Mouse (Mus musculus): ENCODE results near the gene Poc1b. TPM values are rescaled to one million over a fixed set of nuclear protein-coding genes. Genes with fewer than 3 reads are reported as not detected.

Poc1b gene
- polyA plus RNA-seq, 1 experiment from 2014 or later: 20.6 TPM

GRCm38 (mm10) chr10:99241829-99242711, 135.2 kb downstream of the Poc1b start:
- Histone ChIP-seq H3K4me3 (ENCODE audit: low read length) (no peak overlapping the region), H3K9ac (replicated peaks; ENCODE audit: low read length) (no peak overlapping the region), H3K9me3 (ENCODE audit: low read length) (peaks cover 2% of the 10 kb centered on the region; the same call in 1 of the 2 replicates), H3K4me2 (replicated peaks; ENCODE audit: low read depth, low read length) (no peak overlapping the region), H3K36me3 (ENCODE audit: insufficient read depth, low read length) (no peaks in the 10 kb centered on the region), H3K4me1 (ENCODE audit: insufficient read depth, low read length) (peaks cover 26% of the 10 kb centered on the region), H3K27me3 (ENCODE audit: insufficient read depth, low read length) (no peaks in the 10 kb centered on the region), H3K27ac (ENCODE audit: low read length) (peak overlapping the region; percentile 20; the same call in 1 of the 2 replicates)
- ATAC-seq (ENCODE audit: low FRiP score, low TSS enrichment): no peak; the same call in 1 of the 2 replicates
- WGBS: 46% methylated on average over 16 of the region's 16 CpGs

- Histone ChIP-seq H3K36me3 (ENCODE audit: insufficient read depth, low read length) (no peaks in the 10 kb centered on the region), H3K4me3 (ENCODE audit: low read length) (no peak overlapping the region), H3K4me1 (ENCODE audit: insufficient read depth, low read length) (peaks cover 24% of the 10 kb centered on the region), H3K27ac (ENCODE audit: low read length) (no peak overlapping the region), H3K9ac (replicated peaks; ENCODE audit: low read length) (no peak overlapping the region), H3K4me2 (replicated peaks; ENCODE audit: low read depth, low read length) (no peak overlapping the region), H3K9me3 (ENCODE audit: low read length) (peaks cover 2% of the 10 kb centered on the region; the same call in 1 of the 2 replicates), H3K27me3 (ENCODE audit: insufficient read depth, low read length) (no peaks in the 10 kb centered on the region)
- ATAC-seq (ENCODE audit: low FRiP score, low TSS enrichment): no peak
- 87% methylated on average over 10 of the region's 10 CpGs for WGBS
Measured at GRCm38 (mm10) chr10:99242721-99243120, 135.9 kb downstream of the Poc1b start.

- Histone ChIP-seq H3K4me2 (replicated peaks; ENCODE audit: low read depth, low read length) (no peak overlapping the region), H3K4me3 (ENCODE audit: low read length) (no peak overlapping the region), H3K9me3 (ENCODE audit: low read length) (peaks cover 2% of the 10 kb centered on the region; the same call in 1 of the 2 replicates), H3K27me3 (ENCODE audit: insufficient read depth, low read length) (no peaks in the 10 kb centered on the region), H3K4me1 (ENCODE audit: insufficient read depth, low read length) (peaks cover 24% of the 10 kb centered on the region), H3K36me3 (ENCODE audit: insufficient read depth, low read length) (no peaks in the 10 kb centered on the region), H3K27ac (ENCODE audit: low read length) (no peak overlapping the region), H3K9ac (replicated peaks; ENCODE audit: low read length) (no peak overlapping the region)
- peak; percentile 52; the same call in 1 of the 2 replicates for ATAC-seq (ENCODE audit: low FRiP score, low TSS enrichment)
- WGBS: 45% methylated on average over 5 of the region's 5 CpGs
Measured at GRCm38 (mm10) chr10:99243907-99244489, 137.2 kb downstream of the Poc1b start.

GRCm38 (mm10) chr10:99244655-99245260, 137.9 kb downstream of the Poc1b start:
- Histone ChIP-seq H3K9me3 (ENCODE audit: low read length) (peaks cover 2% of the 10 kb centered on the region; the same call in 1 of the 2 replicates), H3K27me3 (ENCODE audit: insufficient read depth, low read length) (no peaks in the 10 kb centered on the region), H3K4me2 (replicated peaks; ENCODE audit: low read depth, low read length) (no peak overlapping the region), H3K36me3 (ENCODE audit: insufficient read depth, low read length) (no peaks in the 10 kb centered on the region), H3K4me3 (ENCODE audit: low read length) (no peak overlapping the region), H3K9ac (replicated peaks; ENCODE audit: low read length) (no peak overlapping the region), H3K27ac (ENCODE audit: low read length) (no peak overlapping the region), H3K4me1 (ENCODE audit: insufficient read depth, low read length) (peaks cover 24% of the 10 kb centered on the region)
- WGBS: 16% methylated on average over 7 of the region's 7 CpGs
- no peak for ATAC-seq (ENCODE audit: low FRiP score, low TSS enrichment)

- WGBS: 85% methylated on average over 20 of the region's 20 CpGs
- no peaks in the 10 kb centered on the region for H3K9me3 ChIP-seq (ENCODE audit: low read length)
- ATAC-seq (ENCODE audit: low FRiP score, low TSS enrichment): no peak
- H3K4me2 ChIP-seq (replicated peaks; ENCODE audit: low read depth, low read length): no peak overlapping the region
- H3K27ac ChIP-seq (ENCODE audit: low read length): no peak overlapping the region
- H3K36me3 ChIP-seq (ENCODE audit: insufficient read depth, low read length): no peaks in the 10 kb centered on the region
- H3K27me3 ChIP-seq (ENCODE audit: insufficient read depth, low read length): no peaks in the 10 kb centered on the region
- no peak overlapping the region for H3K4me3 ChIP-seq (ENCODE audit: low read length)
- no peak overlapping the region for H3K9ac ChIP-seq (replicated peaks; ENCODE audit: low read length)
- peaks cover 19% of the 10 kb centered on the region for H3K4me1 ChIP-seq (ENCODE audit: insufficient read depth, low read length)
Measured at GRCm38 (mm10) chr10:99246797-99247508, 140.1 kb downstream of the Poc1b start.

Other genes with a start within 250 kb of the Poc1b start
- 164 and 182 TPM in 2 replicates for gene Atp2b1, start 192.6 kb upstream of the Poc1b start, polyA plus RNA-seq (2015; fragmentation: Nextera tagmentation; extraction: Ambion mirVana)
- gene Galnt4, start 1.1 kb downstream of the Poc1b start, polyA plus RNA-seq (2015; fragmentation: Nextera tagmentation; extraction: Ambion mirVana): 12.2 and 13.2 TPM in 2 replicates
- gene Phxr2, start 19.3 kb downstream of the Poc1b start, polyA plus RNA-seq (2015; fragmentation: Nextera tagmentation; extraction: Ambion mirVana): not detected in 2 replicates
- 87.9 and 95.9 TPM in 2 replicates for gene Dusp6, start 156.2 kb downstream of the Poc1b start, polyA plus RNA-seq (2015; fragmentation: Nextera tagmentation; extraction: Ambion mirVana)

Measured in kidney, embryonic 16.5 days (tissue).